Mouse (Mus musculus) adrenal gland, adult (tissue): ENCODE measurements at regions not wholly inside any gene's neighbourhood (a gene's known extent, or its start where the extent isn't known, plus 50 kb on each side); places are given as distances from the start of the nearest gene placed in this dataset.

ENCODE experiments used
- DNase-seq, 2 experiments: peaks; one replicate each; pipeline ENCODE4 v3.0.0; 2022 to 2023; ENCODE audit warnings: low spot score in 1 of 2; ENCODE audit not compliant: inconsistent age in 2 of 2

DNA sequence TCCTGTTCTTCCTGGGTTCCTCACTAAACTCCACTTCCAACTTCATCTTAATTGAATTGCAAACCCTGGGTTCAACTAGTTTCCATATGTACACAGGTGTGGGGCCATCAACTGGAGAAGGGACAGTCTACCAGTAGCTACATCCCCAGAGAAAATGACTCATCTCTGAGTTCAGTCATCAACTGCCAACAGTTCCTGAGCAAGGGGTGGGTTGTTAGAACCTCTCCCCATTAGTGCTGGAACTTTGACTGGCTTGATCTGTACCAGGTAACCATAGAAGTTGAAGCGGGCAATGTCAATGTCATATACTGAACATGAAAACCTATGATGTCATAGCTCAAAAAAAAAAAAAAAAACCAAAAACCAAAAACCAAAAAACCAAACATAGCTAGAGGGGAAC, 69.8 kb downstream of the Gm21750 start:
- no peak for DNase-seq

- peak in 1 of 2 experiments; percentile 22 for DNase-seq
Measured at GRCm38 (mm10) chr14:73732161-73732560, 71.1 kb downstream of the Gm21750 start.

DNA sequence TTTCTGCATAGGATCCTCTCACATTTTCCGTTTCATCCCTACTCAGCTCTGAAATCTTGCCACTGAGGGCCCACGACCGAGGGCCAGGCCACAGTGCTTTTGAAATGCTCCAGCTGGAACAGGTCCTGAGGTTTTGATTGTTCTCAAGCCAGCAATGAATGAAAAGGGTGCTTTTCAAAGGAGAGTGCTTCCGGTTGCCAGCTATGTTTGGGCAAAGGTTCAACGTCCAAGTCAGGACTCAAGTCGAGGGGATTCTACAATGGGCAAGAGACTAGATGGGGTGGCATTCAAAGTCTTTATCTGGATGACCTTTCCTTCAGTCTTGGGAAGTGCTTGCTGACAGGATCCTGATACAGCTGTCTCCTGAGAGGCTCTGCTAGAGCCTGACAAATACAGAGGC, 89.8 kb downstream of the Gm21750 start:
- no peak for DNase-seq

- peak in 1 of 2 experiments; percentile 36 for DNase-seq
Measured at GRCm38 (mm10) chr14:73759986-73760385, 99.0 kb downstream of the Gm21750 start.

DNA sequence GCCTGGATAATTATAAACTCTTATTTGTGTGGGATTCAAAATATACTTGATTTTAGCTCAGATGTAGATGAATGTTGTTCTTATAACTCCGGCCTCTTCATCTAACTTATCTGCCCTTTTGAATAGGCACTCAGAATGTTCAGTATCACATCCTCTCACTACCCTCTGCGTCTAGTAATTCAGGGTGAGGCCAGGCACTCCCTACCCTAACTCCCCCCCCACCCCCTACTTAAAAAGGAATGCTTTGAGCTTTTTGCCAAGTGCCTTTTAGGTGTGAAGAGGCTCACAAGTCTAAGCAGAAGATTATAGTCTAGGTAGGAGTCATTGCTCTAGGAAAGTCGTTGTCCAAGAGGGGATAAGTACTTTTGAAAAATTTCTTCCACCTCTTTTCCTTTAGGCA, 111.9 kb downstream of the Gm21750 start:
- DNase-seq = no peak

- peak in 1 of 2 experiments; percentile 9 for DNase-seq
Measured at GRCm38 (mm10) chr14:73773810-73774209, 112.8 kb downstream of the Gm21750 start.

DNA sequence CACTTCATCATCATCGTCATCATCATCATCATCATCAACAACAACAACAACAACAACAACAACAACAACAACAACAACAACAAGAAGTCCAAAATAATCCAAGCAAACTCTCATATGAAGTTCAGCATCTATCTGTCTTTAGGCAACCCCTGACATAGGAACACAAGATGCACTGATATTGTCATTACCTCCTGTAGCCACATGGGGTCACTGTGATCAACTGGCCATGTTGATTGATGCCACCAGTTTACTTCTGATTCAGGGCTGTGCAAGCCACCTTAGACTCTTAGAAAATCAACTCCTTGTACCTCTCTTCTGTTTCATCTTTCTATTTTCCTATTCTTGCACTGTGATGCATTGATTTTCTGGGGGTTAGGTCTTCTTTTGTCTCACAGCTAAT, 115.0 kb downstream of the Gm21750 start:
- DNase-seq = peak; percentile 27 to 83

GRCm38 (mm10) chr14:73807169-73807568, 146.1 kb downstream of the Gm21750 start:
- no peak for DNase-seq

- DNase-seq = peak; percentile 2 to 19
Measured at GRCm38 (mm10) chr14:73838890-73839289, 177.9 kb downstream of the Gm21750 start.

- no peak for DNase-seq
Measured at GRCm38 (mm10) chr14:73861782-73862181, 200.8 kb downstream of the Gm21750 start.

DNA sequence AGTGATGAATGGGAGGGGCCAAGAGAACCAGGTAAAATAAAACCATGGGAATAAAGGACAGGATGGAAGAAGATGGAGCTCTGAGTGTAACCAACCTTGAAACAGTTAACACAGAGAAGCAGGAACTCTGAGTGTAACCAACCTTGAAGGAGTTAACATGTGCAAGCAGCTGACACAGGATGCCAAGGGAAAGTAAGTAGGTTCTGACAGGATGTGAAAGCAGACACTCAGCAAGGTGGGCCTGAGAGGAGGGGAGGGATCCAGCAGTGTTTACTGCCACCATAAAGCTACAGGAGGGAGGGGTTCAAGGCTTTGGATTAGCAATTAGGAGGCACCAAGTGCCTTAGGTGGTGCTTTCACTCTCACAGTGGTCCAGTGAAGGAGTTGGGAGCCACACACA, 213.3 kb downstream of the Gm21750 start:
- no peak for DNase-seq

GRCm38 (mm10) chr14:73875916-73876315, 214.9 kb downstream of the Gm21750 start:
- no peak for DNase-seq

- DNase-seq = no peak
Measured at GRCm38 (mm10) chr14:73878267-73878666, 217.2 kb downstream of the Gm21750 start.

- no peak for DNase-seq
Measured at GRCm38 (mm10) chr14:73878866-73879419, 217.9 kb downstream of the Gm21750 start.

DNA sequence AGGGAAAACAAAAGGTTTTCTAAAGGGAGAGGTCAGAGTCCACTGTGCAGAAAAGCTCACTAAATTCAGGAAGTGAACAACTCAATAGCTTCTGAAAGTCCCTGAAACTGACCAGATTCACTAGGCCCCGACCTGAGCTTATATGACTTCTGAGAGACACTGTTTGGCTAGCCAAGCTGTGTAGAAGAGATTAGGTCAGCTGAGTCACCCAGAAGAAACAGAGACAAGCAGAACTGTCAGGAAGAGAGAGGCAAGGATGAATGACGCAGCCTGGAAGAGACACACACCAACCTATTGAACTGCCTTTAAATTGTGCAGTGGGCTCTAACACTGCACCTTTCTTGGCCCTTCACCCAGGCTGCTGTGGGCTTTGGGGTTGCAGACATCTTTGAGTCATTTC, 230.4 kb downstream of the Gm21750 start:
- no peak for DNase-seq

DNA sequence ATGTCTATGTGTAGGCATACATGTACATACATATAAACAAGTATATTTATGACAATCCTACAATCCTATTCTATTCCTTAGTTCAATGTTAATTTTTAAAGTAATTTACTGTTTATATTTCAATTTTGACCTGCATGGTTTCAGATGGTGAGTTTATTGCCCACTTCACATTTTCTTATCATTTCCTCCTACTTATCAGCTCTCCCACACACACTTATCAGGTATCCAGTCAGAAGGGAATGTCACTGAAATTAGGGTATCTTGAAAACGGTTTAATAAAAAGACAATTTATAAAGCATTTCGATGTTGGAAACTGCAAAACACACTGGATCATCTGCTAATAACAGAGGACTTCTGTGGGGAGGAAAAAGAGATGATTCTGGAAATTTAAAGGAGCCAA, 233.8 kb downstream of the Gm21750 start:
- DNase-seq = no peak

- DNase-seq = no peak
Measured at GRCm38 (mm10) chr14:73895266-73895665, 234.2 kb downstream of the Gm21750 start.

GRCm38 (mm10) chr14:73899078-73899477, 238.1 kb downstream of the Gm21750 start:
- no peak for DNase-seq

DNA sequence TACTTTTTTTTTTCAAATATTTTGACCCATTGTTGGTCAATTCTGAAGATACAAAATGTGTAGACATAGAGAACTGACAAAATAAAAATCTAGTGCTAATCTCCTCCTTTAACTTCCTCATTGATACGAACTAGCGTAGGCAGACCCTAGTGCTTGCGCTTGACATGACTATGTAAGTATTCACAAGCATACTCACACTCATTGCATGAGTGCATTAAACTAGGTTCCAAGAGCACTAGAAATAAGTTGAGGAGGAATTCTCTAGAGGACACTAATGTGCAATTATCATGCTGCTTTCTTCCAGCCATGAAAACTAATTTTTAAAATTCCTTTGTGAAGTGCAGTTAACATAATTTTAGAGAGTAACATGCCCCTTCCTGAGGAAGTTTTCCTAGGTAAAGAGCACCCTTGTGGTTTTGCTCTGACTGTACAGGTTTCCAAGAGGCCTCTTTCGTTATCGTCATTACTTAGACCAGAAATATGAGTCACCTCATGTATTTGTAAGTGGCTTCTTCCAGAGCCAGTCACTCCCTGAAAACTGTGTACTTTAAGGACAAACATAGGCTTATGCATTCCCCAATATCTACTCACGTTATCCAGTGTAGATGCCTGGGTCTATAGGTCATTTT, 241.2 kb downstream of the Gm21750 start:
- no peak for DNase-seq

- DNase-seq = no peak
Measured at GRCm38 (mm10) chr14:73913756-73914448, 252.9 kb downstream of the Gm21750 start.

DNA sequence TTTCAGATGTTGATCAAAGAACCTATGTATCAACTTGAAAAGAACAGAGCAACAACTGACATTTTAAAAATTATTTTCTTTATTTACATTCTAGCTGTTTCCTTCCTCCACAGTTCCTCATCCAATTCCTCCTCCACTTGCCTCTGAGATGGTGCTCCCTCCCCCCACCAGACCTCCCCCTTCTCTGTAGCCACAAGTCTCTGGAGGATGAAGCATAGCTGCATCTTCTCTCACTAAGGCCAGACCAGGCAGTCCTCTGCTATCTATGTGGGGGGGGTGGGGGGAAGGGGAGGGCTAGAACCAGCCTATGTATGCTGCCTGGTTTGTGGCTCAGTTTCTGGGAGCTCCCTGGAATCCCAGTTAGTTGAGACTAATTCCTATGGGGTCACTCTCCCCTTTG, 255.0 kb downstream of the Gm21750 start:
- no peak for DNase-seq

- DNase-seq = no peak
Measured at GRCm38 (mm10) chr14:73931095-73931494, 270.1 kb downstream of the Gm21750 start.
